Mouse (Mus musculus) intestine, embryonic 15.5 days (tissue): ENCODE data around the gene Styk1. TPM values are rescaled to one million over a fixed set of nuclear protein-coding genes. Genes with fewer than 3 reads are reported as not detected.

Source experiments
- ATAC-seq: fragments of 200-750 bp; cut with Nextera tagmentation; 2 replicates; pipeline ENCODE4 v1.8.0; 2017; ENCODE audit warnings: moderate TSS enrichment, moderate library complexity
- H3K27ac ChIP-seq: fragments of 300-500 bp; sonication (generic); 2 replicates; pipeline ENCODE4 v1.5.1; 2015; ENCODE audit warnings: mild to moderate bottlenecking, inconsistent platforms
- H3K27me3 ChIP-seq: fragments of 300-500 bp; sonication (generic); replicated peaks from 2 replicates; pipeline ENCODE4 v1.6.1; 2015; ENCODE audit warnings: inconsistent platforms
- H3K36me3 ChIP-seq: fragments of 300-500 bp; sonication (generic); 2 replicates; pipeline ENCODE4 v1.6.1; 2015; ENCODE audit warnings: inconsistent platforms
- H3K4me1 ChIP-seq: fragments of 300-500 bp; sonication (generic); replicated peaks from 2 replicates; pipeline ENCODE4 v1.6.1; 2015; ENCODE audit warnings: inconsistent platforms
- H3K4me2 ChIP-seq: fragments of 300-500 bp; sonication (generic); replicated peaks from 2 replicates; pipeline ENCODE4 v1.6.1; 2015; ENCODE audit warnings: mild to moderate bottlenecking, inconsistent platforms
- H3K4me3 ChIP-seq: fragments of 300-500 bp; sonication (generic); replicated peaks from 2 replicates; pipeline ENCODE4 v1.5.1; 2015; ENCODE audit warnings: inconsistent platforms
- H3K9ac ChIP-seq: fragments of 300-500 bp; sonication (generic); 2 replicates; pipeline ENCODE4 v1.6.1; 2015; ENCODE audit warnings: inconsistent platforms
- H3K9me3 ChIP-seq: fragments of 300-500 bp; sonication (generic); 2 replicates; pipeline ENCODE4 v1.6.1; 2016; ENCODE audit warnings: inconsistent platforms
- WGBS: fragments of 180-500 bp; shearing (Covaris S2); methylation state at CpG from one replicate; pipeline ENCODE4 v1.1.7; 2015; 5-methylcytosine and 5-hydroxymethylcytosine counted together
- polyA plus RNA-seq: library from polyadenylated mRNA; unstranded; fragments of >200 nt; fragmentation: Nextera tagmentation; extraction: Ambion mirVana; gene quantifications from 2 replicates; pipeline ENCODE4 v1.2.1, GENCODE M21; 2015

Gene Styk1
- 11.3 and 13.8 TPM in 2 replicates for polyA plus RNA-seq

GRCm38 (mm10) chr6:131353352-131353919 lies at the start of gene Styk1:
Styk1 (minus strand) TSS chr6:131353597.
- no peaks in the 10 kb centered on the region for H3K36me3 ChIP-seq
- no peaks in the 10 kb centered on the region for H3K4me1 ChIP-seq
- H3K27me3 ChIP-seq = no peaks in the 10 kb centered on the region
- peak within 1 kb of the TSS; percentile 48; the same call in 1 of the 2 replicates for H3K27ac ChIP-seq
- WGBS = under 1% methylated on average over 16 of the region's 16 CpGs
- ATAC-seq = peak; percentile 97
- H3K4me2 ChIP-seq = peak within 1 kb of the TSS; percentile 65
- H3K9ac ChIP-seq = peak within 1 kb of the TSS; percentile 24
- H3K9me3 ChIP-seq = no peaks in the 10 kb centered on the region
- peak within 1 kb of the TSS; percentile 35 for H3K4me3 ChIP-seq

- H3K4me1 ChIP-seq = no peaks in the 10 kb centered on the region
- H3K4me3 ChIP-seq = no peak overlapping the region
- no peak overlapping the region for H3K4me2 ChIP-seq
- WGBS = 32% methylated on average over 2 of the region's 2 CpGs
- no peaks in the 10 kb centered on the region for H3K27me3 ChIP-seq
- H3K36me3 ChIP-seq = no peaks in the 10 kb centered on the region
- no peak overlapping the region for H3K27ac ChIP-seq
- peak; percentile 88 for ATAC-seq
- H3K9me3 ChIP-seq = no peaks in the 10 kb centered on the region
- H3K9ac ChIP-seq = no peak overlapping the region
Observed at GRCm38 (mm10) chr6:131403036-131403435, 49.6 kb upstream of the Styk1 start.

- Histone ChIP-seq H3K27ac (no peak overlapping the region), H3K9ac (no peak overlapping the region), H3K4me2 (no peak overlapping the region), H3K36me3 (no peaks in the 10 kb centered on the region), H3K9me3 (no peaks in the 10 kb centered on the region), H3K4me3 (no peak overlapping the region), H3K27me3 (no peaks in the 10 kb centered on the region), H3K4me1 (no peaks in the 10 kb centered on the region)
- no peak for ATAC-seq
Observed at GRCm38 (mm10) chr6:131402606-131403005, 49.2 kb upstream of the Styk1 start.

GRCm38 (mm10) chr6:131401259-131401658 lies 47.9 kb upstream of the Styk1 start:
- no peak for ATAC-seq
- H3K4me2 ChIP-seq = no peak overlapping the region
- H3K36me3 ChIP-seq = no peaks in the 10 kb centered on the region
- no peak overlapping the region for H3K4me3 ChIP-seq
- no peaks in the 10 kb centered on the region for H3K27me3 ChIP-seq
- H3K27ac ChIP-seq = no peak overlapping the region
- no peak overlapping the region for H3K9ac ChIP-seq
- no peaks in the 10 kb centered on the region for H3K9me3 ChIP-seq
- 80% methylated on average over 2 of the region's 2 CpGs for WGBS
- no peaks in the 10 kb centered on the region for H3K4me1 ChIP-seq

- H3K27ac ChIP-seq = no peak overlapping the region
- no peak overlapping the region for H3K9ac ChIP-seq
- ATAC-seq = peak; percentile 77
- WGBS = 14% methylated on average over 1 of the region's 1 CpGs
- no peaks in the 10 kb centered on the region for H3K36me3 ChIP-seq
- no peaks in the 10 kb centered on the region for H3K9me3 ChIP-seq
- H3K4me3 ChIP-seq = no peak overlapping the region
- no peaks in the 10 kb centered on the region for H3K4me1 ChIP-seq
- no peaks in the 10 kb centered on the region for H3K27me3 ChIP-seq
- H3K4me2 ChIP-seq = no peak overlapping the region
Observed at GRCm38 (mm10) chr6:131396650-131397049, 43.3 kb upstream of the Styk1 start.

GRCm38 (mm10) chr6:131393873-131394660 lies 40.7 kb upstream of the Styk1 start:
- H3K4me2 ChIP-seq = no peak overlapping the region
- no peak overlapping the region for H3K9ac ChIP-seq
- H3K4me1 ChIP-seq = no peaks in the 10 kb centered on the region
- no peak overlapping the region for H3K4me3 ChIP-seq
- H3K9me3 ChIP-seq = no peaks in the 10 kb centered on the region
- no peaks in the 10 kb centered on the region for H3K36me3 ChIP-seq
- WGBS = 74% methylated on average over 4 of the region's 4 CpGs
- H3K27ac ChIP-seq = no peak overlapping the region
- no peaks in the 10 kb centered on the region for H3K27me3 ChIP-seq
- no peak for ATAC-seq

- ATAC-seq = peak; percentile 94
- H3K9ac ChIP-seq = peak within 1 kb of the TSS; percentile 89
- peak within 1 kb of the TSS; percentile 80 for H3K4me2 ChIP-seq
- peak within 1 kb of the TSS; percentile 87 for H3K27ac ChIP-seq
- H3K27me3 ChIP-seq = no peaks in the 10 kb centered on the region
- H3K4me3 ChIP-seq = peak within 1 kb of the TSS; percentile 76
- no peaks in the 10 kb centered on the region for H3K36me3 ChIP-seq
- no peaks in the 10 kb centered on the region for H3K9me3 ChIP-seq
- H3K4me1 ChIP-seq = peaks cover 7% of the 10 kb centered on the region; the same call in 1 of the 2 replicates
- WGBS = under 1% methylated on average over 85 of the region's 107 CpGs
Observed at GRCm38 (mm10) chr6:131388040-131389021, 34.9 kb upstream of the Styk1 start, which contains the start of gene Ybx3. Ybx3 (minus strand) TSS chr6:131388476.

GRCm38 (mm10) chr6:131387221-131388039 lies 34.0 kb upstream of the Styk1 start:
- peak overlapping the region; percentile 87 for H3K27ac ChIP-seq
- no peaks in the 10 kb centered on the region for H3K36me3 ChIP-seq
- peaks cover 11% of the 10 kb centered on the region; the same call in 1 of the 2 replicates for H3K4me1 ChIP-seq
- under 1% methylated on average over 42 of the region's 43 CpGs for WGBS
- H3K9me3 ChIP-seq = no peaks in the 10 kb centered on the region
- H3K27me3 ChIP-seq = no peaks in the 10 kb centered on the region
- H3K9ac ChIP-seq = peak overlapping the region; percentile 89
- peak; percentile 67 for ATAC-seq
- H3K4me2 ChIP-seq = peak overlapping the region; percentile 80
- peak overlapping the region; percentile 76 for H3K4me3 ChIP-seq

- Histone ChIP-seq H3K36me3 (no peaks in the 10 kb centered on the region), H3K9me3 (no peaks in the 10 kb centered on the region), H3K4me2 (peak overlapping the region; percentile 80), H3K9ac (no peak overlapping the region), H3K27me3 (no peaks in the 10 kb centered on the region), H3K4me3 (peak overlapping the region; percentile 76), H3K4me1 (peaks cover 14% of the 10 kb centered on the region; the same call in 1 of the 2 replicates), H3K27ac (no peak overlapping the region; the same call in 1 of the 2 replicates)
- WGBS = 44% methylated on average over 9 of the region's 9 CpGs
- no peak for ATAC-seq
Observed at GRCm38 (mm10) chr6:131386416-131387019, 33.1 kb upstream of the Styk1 start.

GRCm38 (mm10) chr6:131385469-131385868 lies 32.1 kb upstream of the Styk1 start:
- Histone ChIP-seq H3K4me1 (peaks cover 14% of the 10 kb centered on the region; the same call in 1 of the 2 replicates), H3K4me3 (no peak overlapping the region), H3K27ac (no peak overlapping the region), H3K9ac (no peak overlapping the region), H3K4me2 (peak overlapping the region; percentile 15; the same call in 1 of the 2 replicates), H3K9me3 (no peaks in the 10 kb centered on the region), H3K36me3 (no peaks in the 10 kb centered on the region), H3K27me3 (no peaks in the 10 kb centered on the region)
- no peak for ATAC-seq
- WGBS = 89% methylated on average over 1 of the region's 1 CpGs
